Mouse (Mus musculus) olfactory bulb, adult 2 months (tissue): Measurements from ENCODE around the gene Zmiz2.

Experiments used
- CTCF ChIP-seq: fragments of 200-500 bp; IDR thresholded peaks from 2 replicates; pipeline ENCODE4 v1.5.1; 2012; ENCODE audit warnings: low read depth, mild to moderate bottlenecking, low read length, moderate library complexity; ENCODE audit not compliant: insufficient read depth
- POLR2A ChIP-seq: fragments of 200-500 bp; IDR thresholded peaks from 2 replicates; pipeline ENCODE4 v1.6.1; 2012; ENCODE audit warnings: mild to moderate bottlenecking, low read depth, low read length, moderate library complexity; ENCODE audit not compliant: insufficient read depth

GRCm38 (mm10) chr11:6436442-6436841, 47.6 kb downstream of the Zmiz2 start:
- peak; percentile 35; the same call in 1 of the 2 replicates for TF ChIP-seq CTCF
- TF ChIP-seq POLR2A: no peak
